Mouse (Mus musculus): ENCODE data around the gene Sox13.

DNA sequence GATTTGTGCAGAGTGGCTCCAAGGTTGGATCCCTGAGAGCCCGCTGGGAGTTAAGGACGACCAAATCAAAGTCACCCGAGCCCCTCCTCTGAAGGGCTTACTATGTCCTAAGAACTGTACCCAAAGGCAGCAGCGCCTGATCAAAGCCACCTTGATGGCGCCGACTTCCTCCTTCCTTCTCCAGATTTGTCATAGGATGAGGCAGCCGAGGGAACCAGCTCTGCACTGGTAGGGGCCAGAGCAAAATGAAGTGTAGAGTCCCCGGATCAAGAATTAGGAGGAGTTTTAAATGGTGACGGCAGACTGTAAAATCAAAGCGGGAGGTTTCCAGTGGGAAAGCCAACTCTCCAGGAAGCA is 10.6 kb upstream of the Sox13 start:
- TF ChIP-seq CTCF (IDR thresholded peaks at IDR 0.05; ENCODE audit: control insufficient read depth, insufficient read depth, insufficient replicate concordance, low read depth, low read length) (no peak), POLR2A (IDR thresholded peaks at IDR 0.05; ENCODE audit: control insufficient read depth, low read depth, low read length) (no peak)

All from testis, adult 2 months (tissue).